Mouse (Mus musculus) limb, embryonic 15.5 days (tissue): ENCODE data around the gene Cbx4. TPM values are rescaled to one million over a fixed set of nuclear protein-coding genes. Genes with fewer than 3 reads are reported as not detected.

Experiments
- ATAC-seq: fragments of 200-750 bp; cut with Nextera tagmentation; 2 replicates; pipeline ENCODE4 v1.8.0; 2017; ENCODE audit warnings: low read depth, moderate TSS enrichment; ENCODE audit not compliant: insufficient number of reproducible peaks, low FRiP score, low TSS enrichment
- H3K27ac ChIP-seq: fragments of 300-500 bp; sonication (generic); 2 replicates; pipeline ENCODE4 v1.5.1; 2015; ENCODE audit warnings: moderate library complexity, mild to moderate bottlenecking, inconsistent platforms
- H3K27me3 ChIP-seq: fragments of 300-500 bp; sonication (generic); 2 replicates; pipeline ENCODE4 v1.6.1; 2015; ENCODE audit warnings: inconsistent platforms
- H3K36me3 ChIP-seq: fragments of 300-500 bp; sonication (generic); 2 replicates; pipeline ENCODE4 v1.6.1; 2015; ENCODE audit warnings: inconsistent platforms
- H3K4me1 ChIP-seq: fragments of 300-500 bp; sonication (generic); 2 replicates; pipeline ENCODE4 v1.6.1; 2015; ENCODE audit warnings: inconsistent platforms
- H3K4me2 ChIP-seq: fragments of 300-500 bp; sonication (generic); 2 replicates; pipeline ENCODE4 v1.6.1; 2015; ENCODE audit warnings: mild to moderate bottlenecking, inconsistent platforms
- H3K4me3 ChIP-seq: fragments of 300-500 bp; sonication (generic); 2 replicates; pipeline ENCODE4 v1.5.1; 2015; ENCODE audit warnings: mild to moderate bottlenecking, inconsistent platforms
- H3K9ac ChIP-seq: fragments of 300-500 bp; sonication (generic); 2 replicates; pipeline ENCODE4 v1.6.1; 2015; ENCODE audit warnings: inconsistent platforms
- H3K9me3 ChIP-seq: fragments of 300-500 bp; sonication (generic); 2 replicates; pipeline ENCODE4 v1.6.1; 2016; ENCODE audit warnings: inconsistent platforms
- WGBS: fragments of 180-500 bp; shearing (Covaris S2); methylation state at CpG from one replicate; pipeline ENCODE4 v1.1.7; 2015; 5-methylcytosine and 5-hydroxymethylcytosine counted together
- polyA plus RNA-seq: library from polyadenylated mRNA; unstranded; fragments of >200 nt; fragmentation: Nextera tagmentation; extraction: Ambion mirVana; gene quantifications from 2 replicates; pipeline ENCODE4 v1.2.1, GENCODE M21; 2015

The Cbx4 gene
- polyA plus RNA-seq, 1 experiment from 2014 or later = 16.4 TPM

DNA sequence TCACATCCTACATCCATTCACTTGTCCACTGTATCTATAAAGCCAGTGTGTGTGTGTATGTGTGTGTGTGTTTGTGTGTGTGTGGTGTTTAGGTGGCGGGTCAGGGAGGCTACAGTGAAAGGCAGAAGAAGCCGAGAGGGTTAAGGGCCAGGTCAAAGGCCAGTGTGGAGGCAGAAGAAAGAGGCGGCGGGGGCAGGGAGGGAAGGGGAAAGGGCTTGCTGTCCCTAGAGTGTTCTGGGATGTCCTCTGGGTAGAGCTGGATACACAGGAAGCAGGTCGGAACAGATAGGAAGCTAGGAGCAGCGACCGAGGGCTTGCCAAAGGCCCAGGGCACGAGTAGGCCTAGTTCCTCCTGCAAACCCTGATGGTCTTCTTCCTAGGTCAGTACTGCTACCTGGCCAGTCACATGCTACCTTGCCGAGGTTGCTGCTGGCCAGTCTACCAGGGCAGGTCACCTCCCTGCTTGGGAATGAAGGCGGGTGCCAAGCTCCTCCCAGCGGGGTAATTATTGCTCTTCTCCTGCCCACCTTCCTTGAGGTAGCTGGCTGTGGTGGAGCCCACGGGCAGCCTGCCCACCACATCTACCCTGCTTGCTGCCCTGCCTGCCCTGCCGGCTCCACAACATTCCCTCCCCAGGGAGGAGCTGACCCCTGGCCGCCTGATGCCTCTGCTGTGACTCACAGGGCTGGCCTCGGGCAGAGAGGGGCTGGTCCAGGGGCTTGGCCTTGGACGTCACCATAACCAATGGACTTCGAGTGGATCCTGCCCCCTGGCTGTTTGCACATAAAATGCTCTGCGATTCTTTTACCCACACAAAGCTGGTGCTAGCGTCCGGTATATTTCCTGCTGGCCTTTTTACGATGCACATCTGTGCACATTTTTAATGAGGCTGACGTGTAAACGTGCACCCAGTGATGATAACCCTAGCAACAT lies 40.2 kb upstream of the Cbx4 start:
- Histone ChIP-seq H3K4me2 (peak overlapping the region; percentile 22; the same call in 1 of the 2 replicates), H3K27ac (peak overlapping the region; percentile 47; the same call in 1 of the 2 replicates), H3K36me3 (no peaks in the 10 kb centered on the region), H3K9ac (0 out of 2 replicates have a peak overlapping the region, but pooled peaks have one; percentile 14), H3K9me3 (no peaks in the 10 kb centered on the region), H3K27me3 (peaks cover 8% of the 10 kb centered on the region; the same call in 1 of the 2 replicates), H3K4me1 (peaks cover 46% of the 10 kb centered on the region), H3K4me3 (no peak overlapping the region)
- 23% methylated on average over 23 of the region's 23 CpGs for WGBS
- no peak; the same call in 1 of the 2 replicates for ATAC-seq

DNA sequence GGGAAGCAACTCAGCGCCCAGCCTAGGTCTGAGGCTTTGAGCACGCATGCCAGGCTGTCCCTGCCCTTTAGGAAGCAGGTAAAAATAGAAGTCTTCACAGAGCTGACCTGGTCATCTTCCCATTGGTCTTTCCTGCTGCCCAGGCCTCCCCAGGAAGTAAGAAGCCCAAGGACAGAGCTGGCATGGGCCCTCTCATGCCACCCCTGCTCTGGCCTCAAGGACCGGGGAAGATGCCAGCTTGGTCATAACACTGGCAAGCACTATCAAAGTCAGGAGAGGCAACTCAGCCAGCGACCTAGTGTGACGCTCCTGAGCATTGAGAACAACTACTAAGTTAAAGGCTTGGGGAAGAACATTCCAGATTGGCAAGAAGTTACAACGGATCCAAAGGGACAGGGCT lies 38.5 kb upstream of the Cbx4 start:
- peaks cover 7% of the 10 kb centered on the region; the same call in 1 of the 2 replicates for H3K27me3 ChIP-seq
- H3K27ac ChIP-seq = no peak overlapping the region
- WGBS = 92% methylated on average over 6 of the region's 6 CpGs
- no peaks in the 10 kb centered on the region for H3K36me3 ChIP-seq
- H3K4me1 ChIP-seq = peaks cover 36% of the 10 kb centered on the region
- H3K4me2 ChIP-seq = no peak overlapping the region
- ATAC-seq = no peak
- H3K9me3 ChIP-seq = no peaks in the 10 kb centered on the region
- no peak overlapping the region for H3K9ac ChIP-seq
- H3K4me3 ChIP-seq = no peak overlapping the region

DNA sequence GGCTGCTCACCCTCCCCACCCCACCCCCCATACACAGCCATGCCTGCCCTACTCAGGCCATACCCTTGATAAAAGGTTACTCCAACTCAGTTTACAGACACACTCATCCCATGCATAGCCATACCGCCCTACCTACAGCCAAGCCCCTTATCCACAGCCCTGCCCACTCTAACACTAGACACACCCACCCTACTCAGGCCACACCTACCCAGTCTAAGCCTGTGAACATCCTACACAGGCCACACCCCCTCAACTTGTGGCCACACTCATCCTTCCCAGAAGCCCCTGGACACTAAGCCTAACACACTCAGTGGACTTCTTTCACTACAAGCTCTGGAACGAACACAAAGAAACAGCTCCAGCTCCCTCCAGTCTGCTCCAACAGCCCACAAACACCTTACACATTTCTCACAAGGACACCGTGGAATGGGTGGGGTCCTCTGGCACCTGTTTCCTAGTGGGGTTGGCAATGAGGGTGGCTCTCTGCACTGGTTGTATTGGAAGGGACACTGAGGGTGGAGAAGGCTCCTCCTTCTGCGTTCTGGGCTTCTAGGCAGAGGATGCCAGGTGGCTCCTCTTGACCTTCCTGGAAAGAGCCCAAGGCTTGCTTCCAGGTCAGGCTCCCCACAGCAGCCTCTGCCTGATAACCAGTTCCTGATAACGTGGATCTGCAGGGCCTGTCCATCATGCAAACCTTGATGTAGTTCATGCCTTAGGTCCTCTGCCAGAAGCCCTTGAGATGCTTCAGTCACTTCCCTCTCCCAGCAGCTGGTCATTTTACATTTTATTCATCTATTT lies 37.7 kb upstream of the Cbx4 start:
- Histone ChIP-seq H3K9ac (no peak overlapping the region), H3K4me2 (no peak overlapping the region), H3K27me3 (no peaks in the 10 kb centered on the region; the same call in 1 of the 2 replicates), H3K36me3 (no peaks in the 10 kb centered on the region), H3K27ac (no peak overlapping the region), H3K4me3 (no peak overlapping the region), H3K4me1 (peaks cover 35% of the 10 kb centered on the region), H3K9me3 (no peaks in the 10 kb centered on the region)
- no peak for ATAC-seq
- 80% methylated on average over 5 of the region's 5 CpGs for WGBS

DNA sequence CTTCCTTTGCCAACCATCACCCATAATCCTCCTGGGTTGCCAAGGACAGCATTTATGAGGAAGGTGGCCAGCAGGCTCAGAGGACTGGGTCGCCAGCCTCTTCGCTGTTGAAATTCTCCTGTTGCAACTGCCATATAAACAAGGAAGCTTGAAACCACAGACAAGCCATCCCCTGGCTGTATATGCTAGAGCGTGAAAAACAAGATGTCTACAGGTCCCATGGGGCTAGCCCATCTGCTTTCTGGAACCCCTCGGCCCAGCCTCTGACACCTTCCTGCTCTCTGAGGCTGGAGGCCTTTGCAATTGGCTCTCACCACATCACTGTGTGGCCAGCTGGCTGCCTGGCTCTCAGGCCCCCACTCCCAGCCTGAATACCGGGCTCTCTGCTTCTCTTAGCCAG lies 36.4 kb upstream of the Cbx4 start:
- H3K4me1 ChIP-seq = peaks cover 25% of the 10 kb centered on the region
- H3K4me2 ChIP-seq = no peak overlapping the region
- H3K27me3 ChIP-seq = no peaks in the 10 kb centered on the region

DNA sequence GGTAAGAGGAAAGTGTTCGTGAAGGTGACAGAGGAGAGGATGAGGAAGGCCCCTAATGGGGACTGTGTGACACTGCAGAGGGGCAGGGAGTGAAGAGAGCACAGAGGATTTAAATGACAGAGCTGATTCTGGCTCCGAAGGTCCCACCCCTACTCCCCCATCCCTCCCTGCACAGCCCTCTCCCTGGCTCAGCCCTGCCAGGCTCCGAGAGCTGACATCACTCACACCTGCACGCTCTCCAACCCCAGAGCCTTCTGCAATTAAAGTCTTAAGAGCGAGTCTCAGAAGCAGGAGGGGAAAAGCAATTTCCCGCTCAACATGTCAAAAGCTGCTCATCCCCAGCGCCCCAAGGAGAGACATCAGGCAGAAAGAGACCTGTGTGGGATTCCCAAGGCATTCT lies 32.9 kb upstream of the Cbx4 start:
- H3K27ac ChIP-seq = no peak overlapping the region
- 19% methylated on average over 7 of the region's 7 CpGs for WGBS
- H3K4me3 ChIP-seq = no peak overlapping the region
- no peak overlapping the region for H3K9ac ChIP-seq
- no peak for ATAC-seq
- H3K4me1 ChIP-seq = peaks cover 8% of the 10 kb centered on the region
- no peaks in the 10 kb centered on the region for H3K36me3 ChIP-seq
- H3K9me3 ChIP-seq = no peaks in the 10 kb centered on the region
- no peaks in the 10 kb centered on the region for H3K27me3 ChIP-seq
- no peak overlapping the region for H3K4me2 ChIP-seq

More for the DNA sequence above, 36.4 kb upstream of the Cbx4 start:
- 68% methylated on average over 5 of the region's 5 CpGs for WGBS
- no peak overlapping the region for H3K27ac ChIP-seq
- no peaks in the 10 kb centered on the region for H3K36me3 ChIP-seq
- no peaks in the 10 kb centered on the region for H3K9me3 ChIP-seq
- no peak for ATAC-seq
- no peak overlapping the region for H3K4me3 ChIP-seq
- H3K9ac ChIP-seq = no peak overlapping the region

DNA sequence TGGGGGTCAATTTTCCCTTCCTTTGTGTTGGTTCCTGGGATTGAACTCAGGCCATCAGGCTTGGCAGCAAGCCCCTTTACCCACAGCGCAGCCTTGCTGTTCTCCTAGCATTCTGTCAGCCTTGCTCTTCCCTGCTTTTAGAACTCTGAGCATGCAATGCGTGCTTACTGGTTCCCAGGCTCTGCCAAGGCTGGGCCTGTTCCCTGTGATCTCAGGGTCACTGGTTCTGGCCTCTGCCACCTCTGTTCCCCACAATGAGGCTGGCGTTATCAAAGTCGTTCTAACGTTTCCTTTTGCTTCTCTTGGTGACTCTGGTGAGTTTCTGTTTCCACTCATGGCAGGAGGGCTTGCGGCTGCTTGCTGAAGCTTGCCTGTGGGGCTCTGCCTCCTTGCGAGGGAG lies 31.9 kb upstream of the Cbx4 start:
- H3K27me3 ChIP-seq = no peaks in the 10 kb centered on the region
- no peaks in the 10 kb centered on the region for H3K9me3 ChIP-seq
- H3K27ac ChIP-seq = no peak overlapping the region
- 47% methylated on average over 7 of the region's 7 CpGs for WGBS
- ATAC-seq = no peak
- H3K4me1 ChIP-seq = peaks cover 8% of the 10 kb centered on the region
- H3K4me3 ChIP-seq = no peak overlapping the region
- no peaks in the 10 kb centered on the region for H3K36me3 ChIP-seq
- no peak overlapping the region for H3K9ac ChIP-seq
- no peak overlapping the region for H3K4me2 ChIP-seq

DNA sequence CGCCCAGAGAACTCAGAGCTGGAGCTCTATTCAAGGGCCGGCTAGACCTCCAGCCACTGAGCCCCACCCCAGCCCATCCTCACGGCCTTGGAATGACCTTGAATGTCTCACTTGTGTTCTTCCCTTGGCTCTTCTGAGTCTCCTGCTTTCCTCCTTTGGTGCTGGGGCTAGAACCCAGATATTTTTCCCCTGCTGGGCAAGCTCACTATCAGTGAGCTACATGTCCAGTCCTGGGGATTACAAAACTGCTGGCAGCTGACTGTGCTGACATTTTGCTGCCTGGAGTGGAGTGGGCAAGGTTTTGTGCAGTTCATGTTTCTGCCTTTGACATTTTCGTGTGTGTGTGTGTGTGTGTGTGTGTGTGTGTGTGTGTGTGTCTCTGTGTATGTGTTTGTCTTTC lies 31.0 kb upstream of the Cbx4 start:
- 73% methylated on average over 4 of the region's 4 CpGs for WGBS
- Histone ChIP-seq H3K27ac (no peak overlapping the region), H3K9me3 (no peaks in the 10 kb centered on the region), H3K4me3 (no peak overlapping the region), H3K4me2 (no peak overlapping the region), H3K9ac (no peak overlapping the region), H3K27me3 (no peaks in the 10 kb centered on the region), H3K4me1 (peaks cover 8% of the 10 kb centered on the region), H3K36me3 (no peaks in the 10 kb centered on the region)
- ATAC-seq = no peak

DNA sequence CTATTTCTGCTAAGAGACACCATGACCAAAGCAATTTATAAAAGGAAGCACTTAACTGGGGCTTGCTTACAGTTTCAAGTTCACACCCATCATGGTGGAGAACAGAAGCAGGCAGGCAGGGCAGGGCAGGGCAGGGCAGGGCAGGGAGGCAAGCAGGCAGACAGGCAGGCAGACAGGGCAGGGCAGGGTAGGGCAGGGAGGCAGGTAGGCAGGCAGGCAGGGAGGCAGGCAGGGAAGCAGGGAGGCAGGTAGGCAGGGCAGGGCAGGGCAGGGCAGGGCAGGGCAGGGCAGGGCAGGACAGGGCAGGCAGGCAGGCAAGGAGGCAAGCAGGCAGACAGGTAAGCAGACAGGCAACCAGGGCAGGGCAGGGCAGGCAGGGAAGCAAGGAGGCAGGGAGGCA lies 26.7 kb upstream of the Cbx4 start:
- Histone ChIP-seq H3K27me3 (no peaks in the 10 kb centered on the region), H3K27ac (no peak overlapping the region), H3K9me3 (no peaks in the 10 kb centered on the region), H3K4me1 (no peaks in the 10 kb centered on the region), H3K9ac (no peak overlapping the region), H3K4me3 (no peak overlapping the region), H3K36me3 (no peaks in the 10 kb centered on the region), H3K4me2 (no peak overlapping the region)
- no peak for ATAC-seq

DNA sequence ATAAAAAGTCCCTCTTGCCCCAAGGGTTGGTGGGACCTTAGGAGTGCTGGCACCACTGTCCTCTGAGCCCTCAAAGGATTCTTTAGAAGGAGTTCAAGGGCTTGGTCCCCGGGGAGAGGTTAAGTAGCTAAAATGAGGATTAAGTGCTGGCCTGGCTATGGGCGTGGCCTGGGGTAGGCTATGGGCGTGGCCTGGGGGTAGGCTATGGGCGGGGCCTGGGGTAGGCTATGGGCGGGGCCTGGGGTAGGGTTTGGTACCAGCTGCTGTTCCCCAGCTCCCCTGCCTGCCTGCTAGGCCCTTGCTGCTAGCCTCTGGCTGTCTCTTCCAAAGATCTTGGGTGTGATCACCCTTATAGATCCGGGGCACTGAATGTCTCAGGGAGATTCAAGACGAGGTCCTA lies 25.3 kb upstream of the Cbx4 start:
- Histone ChIP-seq H3K4me2 (no peak overlapping the region), H3K4me3 (no peak overlapping the region), H3K9ac (no peak overlapping the region), H3K9me3 (no peaks in the 10 kb centered on the region), H3K27me3 (no peaks in the 10 kb centered on the region), H3K27ac (no peak overlapping the region), H3K36me3 (no peaks in the 10 kb centered on the region), H3K4me1 (no peaks in the 10 kb centered on the region)
- no peak for ATAC-seq
- 11% methylated on average over 6 of the region's 7 CpGs for WGBS

DNA sequence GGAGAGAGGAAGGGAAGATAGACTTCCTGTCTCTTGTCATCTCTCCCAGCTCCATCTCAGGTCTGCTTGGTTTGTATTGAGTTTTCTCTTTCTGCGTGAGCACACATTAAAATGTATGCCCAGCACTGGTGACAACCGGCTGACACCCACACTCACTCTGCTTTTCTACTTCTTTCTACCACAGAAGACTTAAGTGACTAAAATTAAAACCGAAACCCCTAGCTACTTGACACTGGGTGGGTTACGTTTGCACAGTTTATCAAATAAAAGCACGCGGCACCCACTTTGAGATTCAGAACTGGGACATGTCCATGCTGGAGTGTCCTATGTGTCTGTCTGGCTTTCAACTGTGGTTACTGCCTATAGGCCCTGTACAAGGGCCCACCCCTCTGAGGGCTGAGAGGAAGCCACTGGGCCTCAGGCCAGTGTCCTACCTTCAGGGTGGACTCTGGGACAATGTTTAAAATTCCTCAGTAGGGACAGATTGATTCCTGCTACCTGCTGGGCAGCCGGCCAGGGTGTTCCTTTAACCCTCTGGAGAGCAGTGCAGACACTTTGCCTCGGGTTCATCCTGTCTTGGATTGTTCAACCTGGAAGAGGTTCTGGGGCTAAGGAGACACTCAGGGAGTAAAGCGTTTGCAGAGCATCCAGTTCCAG lies 23.5 kb upstream of the Cbx4 start:
- 73% methylated on average over 9 of the region's 9 CpGs for WGBS
- no peak overlapping the region; the same call in 1 of the 2 replicates for H3K27ac ChIP-seq

DNA sequence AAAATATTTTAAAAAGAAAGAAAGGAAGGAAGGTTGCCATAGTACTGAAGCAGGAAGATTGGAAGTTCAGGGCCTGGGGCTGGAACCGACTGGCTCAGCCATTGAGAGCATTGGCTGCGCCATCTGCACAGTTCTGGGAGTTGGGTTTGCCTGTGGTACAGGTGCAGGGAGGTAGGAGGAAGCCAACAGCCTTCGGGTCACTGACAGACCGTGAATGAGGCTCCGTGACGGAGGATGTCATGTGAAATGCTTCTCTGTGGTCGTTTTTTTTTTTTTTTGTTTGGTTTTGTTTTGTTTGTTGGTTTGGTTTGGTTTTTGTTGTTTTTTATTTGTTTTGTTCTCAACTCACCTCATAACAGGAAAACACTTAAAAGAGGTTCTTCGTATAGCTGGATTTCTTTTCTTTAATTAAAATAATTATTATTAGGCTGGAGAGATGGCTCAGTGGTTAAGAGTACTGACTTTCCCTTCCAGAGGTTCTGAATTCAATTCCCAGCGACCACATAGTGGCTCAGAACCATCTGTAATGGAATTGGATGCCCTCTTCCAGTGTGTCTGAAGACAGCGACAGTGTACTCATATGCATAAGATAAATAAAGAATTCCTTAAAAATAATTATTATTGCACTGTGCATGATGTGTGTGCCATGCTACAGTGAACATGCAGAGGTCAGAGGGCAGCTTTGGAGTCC lies 22.7 kb upstream of the Cbx4 start:
- no peak overlapping the region for H3K27ac ChIP-seq
- H3K4me2 ChIP-seq = no peak overlapping the region
- no peaks in the 10 kb centered on the region for H3K27me3 ChIP-seq
- H3K4me3 ChIP-seq = no peak overlapping the region
- H3K36me3 ChIP-seq = no peaks in the 10 kb centered on the region
- no peak for ATAC-seq
- H3K9ac ChIP-seq = no peak overlapping the region
- 74% methylated on average over 10 of the region's 10 CpGs for WGBS
- no peaks in the 10 kb centered on the region for H3K9me3 ChIP-seq
- peaks cover 10% of the 10 kb centered on the region for H3K4me1 ChIP-seq

More for the DNA sequence above, 23.5 kb upstream of the Cbx4 start:
- no peaks in the 10 kb centered on the region for H3K36me3 ChIP-seq
- H3K9me3 ChIP-seq = no peaks in the 10 kb centered on the region
- no peak overlapping the region for H3K4me2 ChIP-seq
- H3K4me3 ChIP-seq = no peak overlapping the region
- peaks cover 10% of the 10 kb centered on the region for H3K4me1 ChIP-seq
- no peak overlapping the region for H3K9ac ChIP-seq
- no peaks in the 10 kb centered on the region for H3K27me3 ChIP-seq
- no peak for ATAC-seq
